Mouse (Mus musculus): Measurements from ENCODE around the gene Chd8. TPM values are rescaled to one million over a fixed set of nuclear protein-coding genes. Genes with fewer than 3 reads are reported as not detected.
A peak's percentile ranks its signal among the peaks of the same experiment; 100 is the strongest.

Gene Chd8
- polyA plus RNA-seq, 1 experiment from 2014 or later = 56.5 TPM

DNA sequence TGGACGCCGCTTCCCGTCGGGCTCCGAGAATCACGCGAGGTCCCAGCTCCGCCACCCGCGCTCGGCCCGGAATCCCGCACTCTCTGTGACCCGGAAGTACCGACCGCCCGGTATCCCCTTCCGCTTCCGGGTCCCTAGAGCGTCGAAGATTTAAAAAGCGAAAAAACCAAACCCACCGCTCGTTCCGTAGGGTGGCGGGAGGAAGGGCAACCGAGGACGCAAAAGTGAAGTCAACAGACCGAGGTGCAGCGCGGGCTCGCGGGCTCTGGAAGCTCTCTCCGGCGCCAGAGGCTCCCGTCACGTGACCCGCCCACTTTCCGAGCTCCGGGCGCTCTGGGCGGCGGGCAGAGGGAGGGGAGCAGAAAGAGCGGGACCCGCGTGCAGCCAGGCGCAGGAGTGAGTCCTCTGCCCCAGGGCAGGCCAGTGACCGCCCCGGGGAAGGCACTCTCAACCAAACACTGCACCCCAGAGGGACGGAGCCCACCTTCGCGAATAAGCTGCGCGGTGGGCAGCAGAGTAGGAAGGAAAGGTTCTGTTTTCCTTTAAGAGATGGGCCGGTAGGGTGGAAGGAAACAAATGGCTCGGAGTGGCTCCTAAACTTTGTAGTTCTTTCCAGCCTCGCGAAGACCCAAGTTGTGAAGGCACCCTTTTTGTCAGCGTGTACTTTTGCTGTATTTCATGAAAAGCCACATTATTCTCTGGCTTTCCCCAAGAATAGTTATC lies 60.3 kb downstream of the Chd8 start, which contains the start of gene Supt16:
Supt16 (minus strand) TSS at position 261 of the 723 bp plus-strand sequence.
- Histone ChIP-seq H3K9me3 (no peaks in the 10 kb centered on the region), H3K4me1 (peaks cover 17% of the 10 kb centered on the region; the same call in 1 of the 2 replicates), H3K27ac (peak within 1 kb of the TSS; percentile 98), H3K4me3 (peak within 1 kb of the TSS; percentile 97), H3K27me3 (no peaks in the 10 kb centered on the region), H3K9ac (peak within 1 kb of the TSS; percentile 99), H3K36me3 (peaks cover 26% of the 10 kb centered on the region), H3K4me2 (replicated peaks) (peak within 1 kb of the TSS; percentile 67)
- ATAC-seq (ENCODE audit: insufficient number of reproducible peaks, insufficient read depth, low FRiP score, low TSS enrichment) = peak; percentile 90
- under 1% methylated on average over 59 of the region's 59 CpGs for WGBS

DNA sequence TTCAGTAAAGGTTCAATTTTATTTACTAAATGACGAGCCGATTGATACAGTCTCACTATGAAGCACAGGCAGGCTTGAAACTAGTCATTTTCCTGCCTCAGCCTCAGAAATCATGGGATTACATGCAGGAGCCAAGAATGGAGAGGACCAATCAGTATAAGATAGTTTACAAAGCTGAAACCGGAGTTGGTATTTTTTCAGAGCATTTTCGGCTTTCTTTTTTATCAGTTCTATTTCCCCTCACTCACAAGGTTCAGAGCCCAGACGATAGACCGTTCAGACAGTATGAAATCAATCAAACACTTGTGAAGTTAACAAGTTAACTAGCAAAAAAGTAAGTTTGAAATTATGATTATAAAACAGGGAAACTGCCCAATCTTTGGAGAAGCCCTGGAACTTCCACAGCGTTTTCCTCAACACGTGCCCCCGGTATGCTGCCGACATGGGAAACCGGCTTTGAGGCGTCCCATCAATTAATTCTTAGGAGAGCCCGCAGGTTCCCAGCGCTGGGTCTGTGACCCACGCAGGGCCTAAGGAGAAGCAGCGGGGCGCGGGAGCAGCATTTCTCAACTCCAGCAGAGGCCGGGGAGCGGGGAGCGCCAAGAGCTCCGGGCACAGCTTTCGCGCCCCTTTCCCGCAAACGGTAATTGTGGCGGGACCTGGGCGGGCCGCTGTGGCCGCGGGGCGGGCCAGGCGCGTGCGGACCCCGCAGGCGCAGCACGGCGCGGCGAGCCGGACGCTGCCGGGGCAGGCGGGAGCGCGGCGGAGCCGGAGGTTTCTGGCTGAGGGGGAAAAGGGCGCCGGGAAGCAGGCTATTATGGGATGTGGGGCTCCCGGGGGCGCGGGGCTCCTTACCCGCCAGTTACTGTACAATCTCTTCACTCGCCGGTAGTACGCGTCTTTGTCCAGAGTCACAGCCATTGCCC lies 61.1 kb downstream of the Chd8 start:
- peak overlapping the region; percentile 99 for H3K9ac ChIP-seq
- peaks cover 17% of the 10 kb centered on the region; the same call in 1 of the 2 replicates for H3K4me1 ChIP-seq
- ATAC-seq (ENCODE audit: insufficient number of reproducible peaks, insufficient read depth, low FRiP score, low TSS enrichment) = peak; percentile 31
- no peaks in the 10 kb centered on the region for H3K27me3 ChIP-seq
- H3K27ac ChIP-seq = peak overlapping the region; percentile 98
- under 1% methylated on average over 41 of the region's 59 CpGs for WGBS
- H3K4me2 ChIP-seq (replicated peaks) = peak overlapping the region; percentile 67
- H3K9me3 ChIP-seq = no peaks in the 10 kb centered on the region
- H3K36me3 ChIP-seq = peaks cover 26% of the 10 kb centered on the region
- H3K4me3 ChIP-seq = peak overlapping the region; percentile 97

DNA sequence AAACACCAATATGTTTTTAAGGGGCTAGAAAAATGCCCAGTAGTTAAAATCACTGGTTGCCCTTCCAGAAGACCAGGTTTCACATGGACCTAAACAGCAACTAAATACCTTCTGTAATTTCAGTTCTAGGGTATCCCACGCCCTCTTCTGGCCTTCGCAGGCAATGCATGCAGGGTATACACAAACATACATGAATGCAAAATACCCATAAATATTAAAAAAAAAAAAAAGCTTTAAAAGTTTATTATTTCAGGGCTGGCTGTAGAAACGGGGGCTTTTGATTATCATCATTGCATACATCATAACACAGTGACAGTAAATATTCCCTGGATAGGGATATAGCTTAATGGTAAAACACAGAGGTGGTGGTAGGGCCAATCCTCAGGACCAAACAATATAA lies 61.9 kb downstream of the Chd8 start:
- WGBS = 7% methylated on average over 3 of the region's 3 CpGs
- Histone ChIP-seq H3K4me1 (peaks cover 17% of the 10 kb centered on the region; the same call in 1 of the 2 replicates), H3K4me3 (peak overlapping the region; percentile 97), H3K9me3 (no peaks in the 10 kb centered on the region), H3K27me3 (no peaks in the 10 kb centered on the region), H3K4me2 (replicated peaks) (peak overlapping the region; percentile 67), H3K9ac (no peak overlapping the region), H3K36me3 (peaks cover 22% of the 10 kb centered on the region), H3K27ac (no peak overlapping the region)
- no peak for ATAC-seq (ENCODE audit: insufficient number of reproducible peaks, insufficient read depth, low FRiP score, low TSS enrichment)

DNA sequence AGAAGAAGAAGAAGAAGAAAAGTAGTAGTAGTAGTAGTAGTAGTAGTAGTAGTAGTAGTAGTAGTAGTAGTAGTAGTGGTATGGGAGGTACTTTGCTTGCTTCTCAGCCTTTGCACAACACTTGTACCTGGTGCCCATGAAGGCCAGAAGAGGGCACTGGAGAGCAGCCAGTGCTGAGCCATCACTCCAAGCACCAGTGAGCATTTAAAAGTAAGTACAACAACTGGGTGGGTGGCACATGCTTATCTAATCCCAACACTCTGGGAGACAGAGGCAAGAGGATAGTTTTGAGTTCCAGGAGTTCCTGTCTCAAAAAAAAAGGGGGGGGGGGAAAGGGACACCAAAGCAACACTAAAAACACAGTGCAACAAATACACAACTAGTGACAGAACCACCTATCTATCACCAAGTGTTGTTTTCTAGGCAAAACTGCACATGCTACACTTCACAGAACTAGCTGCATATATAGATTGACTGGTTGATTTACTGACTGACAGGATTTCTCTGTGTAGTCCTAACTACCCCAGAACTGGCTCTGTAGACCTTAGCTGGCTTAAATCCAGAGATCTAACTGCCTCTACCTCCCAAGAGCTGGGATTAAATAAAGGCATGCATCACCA lies 66.7 kb downstream of the Chd8 start:
- Histone ChIP-seq H3K36me3 (peaks cover 15% of the 10 kb centered on the region; the same call in 1 of the 2 replicates), H3K4me2 (replicated peaks) (no peak overlapping the region), H3K27ac (no peak overlapping the region), H3K4me3 (no peak overlapping the region), H3K27me3 (no peaks in the 10 kb centered on the region), H3K9me3 (no peaks in the 10 kb centered on the region), H3K9ac (no peak overlapping the region), H3K4me1 (peaks cover 9% of the 10 kb centered on the region; the same call in 1 of the 2 replicates)
- ATAC-seq (ENCODE audit: insufficient number of reproducible peaks, insufficient read depth, low FRiP score, low TSS enrichment) = no peak

DNA sequence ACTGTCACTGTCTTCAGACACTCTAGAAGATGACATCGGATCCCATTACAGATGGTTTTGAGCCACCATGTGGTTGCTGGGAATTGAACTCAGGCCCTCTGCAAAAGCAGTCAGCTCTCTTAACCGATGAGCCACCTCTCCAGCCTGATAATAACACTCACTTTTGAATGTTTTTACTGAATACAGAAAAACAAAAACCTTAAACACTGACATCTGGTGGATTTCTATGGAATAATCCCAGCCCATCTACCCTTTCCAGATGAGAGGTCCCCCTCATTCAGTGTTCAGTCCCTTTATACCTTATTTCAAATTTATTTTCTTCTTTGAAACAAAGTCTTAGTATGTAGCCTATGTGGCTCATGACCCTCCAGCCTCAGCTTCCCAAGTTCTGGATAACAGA lies 68.1 kb downstream of the Chd8 start:
- H3K4me3 ChIP-seq = no peak overlapping the region
- H3K27me3 ChIP-seq = no peaks in the 10 kb centered on the region
- H3K4me2 ChIP-seq (replicated peaks) = no peak overlapping the region
- no peak overlapping the region for H3K9ac ChIP-seq
- no peaks in the 10 kb centered on the region for H3K4me1 ChIP-seq
- H3K9me3 ChIP-seq = no peaks in the 10 kb centered on the region
- WGBS = 85% methylated on average over 2 of the region's 2 CpGs
- ATAC-seq (ENCODE audit: insufficient number of reproducible peaks, insufficient read depth, low FRiP score, low TSS enrichment) = no peak
- peaks cover 15% of the 10 kb centered on the region; the same call in 1 of the 2 replicates for H3K36me3 ChIP-seq
- H3K27ac ChIP-seq = no peak overlapping the region

DNA sequence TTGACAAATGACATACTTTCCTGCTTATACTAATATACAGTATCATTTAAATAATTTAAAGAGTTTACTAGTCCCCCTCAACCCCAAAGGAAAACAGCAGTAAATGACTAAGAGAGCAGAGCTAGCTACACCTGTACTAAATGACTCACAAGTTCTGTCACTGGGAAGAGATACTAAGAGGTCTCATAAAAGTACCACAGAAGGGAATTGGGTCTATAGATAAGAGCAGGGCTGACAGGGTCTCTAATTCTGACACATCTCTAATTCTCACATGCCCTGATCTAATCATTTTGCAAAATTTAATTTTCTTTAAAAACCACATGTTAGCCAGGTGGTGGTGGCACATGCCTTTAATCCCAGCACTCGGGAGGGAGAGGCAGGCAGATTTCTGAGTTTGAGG lies 68.8 kb downstream of the Chd8 start:
- Histone ChIP-seq H3K4me3 (no peak overlapping the region), H3K9ac (no peak overlapping the region), H3K4me2 (replicated peaks) (no peak overlapping the region), H3K9me3 (no peaks in the 10 kb centered on the region), H3K4me1 (no peaks in the 10 kb centered on the region), H3K36me3 (peaks cover 16% of the 10 kb centered on the region), H3K27me3 (no peaks in the 10 kb centered on the region), H3K27ac (no peak overlapping the region)
- no peak for ATAC-seq (ENCODE audit: insufficient number of reproducible peaks, insufficient read depth, low FRiP score, low TSS enrichment)
- 68% methylated on average over 1 of the region's 1 CpGs for WGBS

DNA sequence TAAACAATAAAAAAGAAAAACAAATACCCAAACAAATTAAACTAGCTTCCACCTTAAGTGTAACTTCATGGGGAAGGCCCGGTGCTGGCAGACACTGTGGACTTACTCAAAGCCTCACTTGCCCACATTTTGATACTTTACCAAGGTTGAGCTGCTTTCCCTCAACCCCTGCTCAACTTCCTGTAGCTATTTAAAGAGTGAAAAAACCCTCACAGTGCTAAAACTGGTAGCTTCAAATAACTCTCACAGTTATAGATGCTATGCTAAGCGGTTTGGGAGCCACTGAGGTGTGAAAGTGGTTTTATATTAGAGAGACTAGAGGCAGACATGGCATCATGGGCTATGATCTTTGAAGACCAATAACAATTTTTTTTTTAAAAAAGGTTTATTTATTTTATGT lies 91.0 kb downstream of the Chd8 start:
- no peaks in the 10 kb centered on the region for H3K4me1 ChIP-seq
- H3K9ac ChIP-seq = no peak overlapping the region
- no peak overlapping the region for H3K4me2 ChIP-seq (replicated peaks)
- no peaks in the 10 kb centered on the region for H3K9me3 ChIP-seq
- 93% methylated on average over 2 of the region's 2 CpGs for WGBS
- H3K4me3 ChIP-seq = no peak overlapping the region
- peaks cover 69% of the 10 kb centered on the region for H3K36me3 ChIP-seq
- ATAC-seq (ENCODE audit: insufficient number of reproducible peaks, insufficient read depth, low FRiP score, low TSS enrichment) = no peak
- no peaks in the 10 kb centered on the region for H3K27me3 ChIP-seq
- H3K27ac ChIP-seq = no peak overlapping the region

DNA sequence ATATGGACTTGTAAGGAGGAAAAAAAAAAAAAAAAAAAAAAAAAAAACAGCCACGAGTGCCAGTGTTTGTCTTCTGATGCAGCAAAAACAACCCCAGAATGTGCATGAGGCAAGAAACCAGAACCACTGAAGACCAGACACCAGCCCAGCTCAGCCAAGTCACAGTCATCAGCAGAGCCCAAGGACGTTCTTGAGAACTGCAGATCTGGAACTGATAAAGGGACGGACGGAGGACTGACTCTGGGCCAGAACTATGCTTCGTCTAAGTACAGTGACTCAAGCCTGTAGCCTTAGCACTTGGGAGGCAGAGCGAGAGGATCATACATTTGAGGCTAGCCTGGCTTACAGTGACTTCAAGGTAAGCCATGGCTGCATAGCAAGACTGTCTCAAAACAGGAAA lies 96.7 kb downstream of the Chd8 start:
- Histone ChIP-seq H3K4me1 (no peaks in the 10 kb centered on the region), H3K9me3 (no peaks in the 10 kb centered on the region), H3K9ac (no peak overlapping the region), H3K36me3 (peaks cover 72% of the 10 kb centered on the region), H3K4me3 (no peak overlapping the region), H3K27ac (no peak overlapping the region), H3K27me3 (no peaks in the 10 kb centered on the region), H3K4me2 (replicated peaks) (no peak overlapping the region)
- 81% methylated on average over 6 of the region's 6 CpGs for WGBS
- no peak for ATAC-seq (ENCODE audit: insufficient number of reproducible peaks, insufficient read depth, low FRiP score, low TSS enrichment)

DNA sequence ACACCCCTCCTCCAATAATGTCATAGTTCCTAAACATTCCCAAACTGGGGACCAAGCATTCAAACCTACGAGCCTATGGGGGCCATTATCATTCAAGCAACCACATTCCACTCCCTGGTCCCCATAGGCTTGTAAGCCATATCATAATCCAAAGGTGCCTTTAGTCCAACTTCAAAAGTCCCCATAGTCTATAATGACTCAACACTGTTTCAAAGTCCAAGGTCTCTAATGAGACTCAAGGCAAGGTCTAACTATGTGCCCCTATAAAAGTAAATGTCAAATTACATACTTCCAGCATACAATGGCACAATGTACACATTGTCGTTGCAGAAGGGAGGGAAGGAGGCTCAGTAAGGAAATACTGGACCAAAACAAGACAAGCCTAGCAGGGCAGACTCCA lies 102.6 kb downstream of the Chd8 start:
- H3K4me1 ChIP-seq = no peaks in the 10 kb centered on the region
- ATAC-seq (ENCODE audit: insufficient number of reproducible peaks, insufficient read depth, low FRiP score, low TSS enrichment) = no peak
- H3K36me3 ChIP-seq = peaks cover 23% of the 10 kb centered on the region
- H3K9me3 ChIP-seq = no peaks in the 10 kb centered on the region
- no peak overlapping the region for H3K4me3 ChIP-seq
- WGBS = 93% methylated on average over 2 of the region's 2 CpGs
- H3K9ac ChIP-seq = no peak overlapping the region
- H3K27me3 ChIP-seq = no peaks in the 10 kb centered on the region
- no peak overlapping the region for H3K4me2 ChIP-seq (replicated peaks)
- H3K27ac ChIP-seq = no peak overlapping the region

DNA sequence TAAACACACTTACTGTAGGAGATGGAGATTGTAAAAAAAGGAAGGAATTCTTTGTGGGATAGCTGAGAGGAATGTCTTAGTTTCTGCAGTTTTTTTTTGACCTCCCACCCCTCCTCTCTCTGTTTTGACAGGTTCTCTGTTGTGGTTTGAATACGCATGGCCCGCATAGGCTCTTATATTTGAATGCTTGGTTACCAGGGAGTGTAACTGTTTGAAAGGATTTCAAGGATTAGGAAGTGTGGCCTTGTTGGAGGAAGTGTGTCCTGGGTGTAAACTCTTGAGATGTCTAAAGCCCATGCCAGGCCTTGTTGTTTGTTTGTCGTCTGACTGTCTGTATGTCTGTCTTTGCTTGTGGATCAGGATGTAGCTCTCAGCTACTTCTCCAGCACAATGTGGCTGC lies 105.0 kb downstream of the Chd8 start:
- Histone ChIP-seq H3K4me3 (no peak overlapping the region), H3K36me3 (0 out of 2 replicates have a peak, but pooled peaks cover under 1% of the 10 kb centered on the region), H3K27me3 (no peaks in the 10 kb centered on the region), H3K9ac (no peak overlapping the region), H3K4me1 (no peaks in the 10 kb centered on the region), H3K27ac (no peak overlapping the region), H3K4me2 (replicated peaks) (no peak overlapping the region), H3K9me3 (no peaks in the 10 kb centered on the region)
- 49% methylated on average over 3 of the region's 3 CpGs for WGBS
- no peak for ATAC-seq (ENCODE audit: insufficient number of reproducible peaks, insufficient read depth, low FRiP score, low TSS enrichment)

DNA sequence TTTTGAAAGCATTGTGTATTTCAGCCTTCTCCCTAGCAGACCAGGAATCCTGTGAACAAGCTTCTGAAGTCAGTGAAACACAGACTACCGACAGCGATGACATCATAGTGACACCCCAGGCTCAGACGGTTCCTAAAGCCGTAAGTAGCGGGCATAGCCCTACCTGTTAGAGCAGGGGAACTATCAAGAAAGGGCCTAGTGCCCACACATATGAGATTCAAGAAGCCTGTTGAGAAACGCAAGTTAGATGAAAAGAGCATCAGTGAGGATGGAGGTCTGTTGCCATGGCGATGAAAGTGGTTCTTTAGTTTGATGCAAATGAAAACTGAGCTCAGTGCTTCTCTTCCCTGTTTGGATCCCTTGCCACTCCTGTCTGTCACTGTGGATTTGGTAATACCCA lies 105.4 kb downstream of the Chd8 start:
- 37% methylated on average over 7 of the region's 7 CpGs for WGBS
- Histone ChIP-seq H3K27ac (no peak overlapping the region), H3K4me2 (replicated peaks) (no peak overlapping the region), H3K4me1 (no peaks in the 10 kb centered on the region), H3K4me3 (no peak overlapping the region), H3K27me3 (no peaks in the 10 kb centered on the region), H3K9ac (no peak overlapping the region), H3K9me3 (no peaks in the 10 kb centered on the region), H3K36me3 (no peaks in the 10 kb centered on the region)
- no peak for ATAC-seq (ENCODE audit: insufficient number of reproducible peaks, insufficient read depth, low FRiP score, low TSS enrichment)

All from embryonic facial prominence, embryonic 12.5 days (tissue).